Mouse (Mus musculus): ENCODE results near the gene Sgms1. TPM values are rescaled to one million over a fixed set of nuclear protein-coding genes. Genes with fewer than 3 reads are reported as not detected.

Gene Sgms1
- polyA plus RNA-seq, 1 experiment: 10.8 TPM

- H3K27me3 ChIP-seq (replicated peaks): no peaks in the 10 kb centered on the region
- no peaks in the 10 kb centered on the region for H3K9me3 ChIP-seq
- H3K4me3 ChIP-seq (replicated peaks): peak overlapping the region; percentile 81
- peaks cover 90% of the 10 kb centered on the region for H3K4me1 ChIP-seq
- no peak for TF ChIP-seq GATA1 (IDR thresholded peaks at IDR 0.05; ENCODE audit: borderline replicate concordance, low read length)
- no peak for TF ChIP-seq FLI1 (IDR thresholded peaks at IDR 0.05; ENCODE audit: low read length)
- peaks cover 19% of the 10 kb centered on the region for H3K36me3 ChIP-seq (replicated peaks; ENCODE audit: low read length)
Measured at GRCm38 (mm10) chr19:32304008-32304873, 85.3 kb downstream of the Sgms1 start.

GRCm38 (mm10) chr19:32302835-32303381, 86.6 kb downstream of the Sgms1 start:
- TF ChIP-seq FLI1 (IDR thresholded peaks at IDR 0.05; ENCODE audit: low read length) (no peak), GATA1 (IDR thresholded peaks at IDR 0.05; ENCODE audit: borderline replicate concordance, low read length) (no peak)
- Histone ChIP-seq H3K4me3 (replicated peaks) (peak overlapping the region; percentile 33), H3K36me3 (replicated peaks; ENCODE audit: low read length) (peaks cover 20% of the 10 kb centered on the region), H3K9me3 (no peaks in the 10 kb centered on the region), H3K27me3 (replicated peaks) (no peaks in the 10 kb centered on the region), H3K4me1 (peaks cover 88% of the 10 kb centered on the region)

GRCm38 (mm10) chr19:32301568-32301967, 87.9 kb downstream of the Sgms1 start:
- TF ChIP-seq GATA1 (IDR thresholded peaks at IDR 0.05; ENCODE audit: borderline replicate concordance, low read length) (no peak), FLI1 (IDR thresholded peaks at IDR 0.05; ENCODE audit: low read length) (no peak)
- peaks cover 20% of the 10 kb centered on the region for H3K36me3 ChIP-seq (replicated peaks; ENCODE audit: low read length)
- no peaks in the 10 kb centered on the region for H3K27me3 ChIP-seq (replicated peaks)

GRCm38 (mm10) chr19:32298221-32298620, 91.3 kb downstream of the Sgms1 start:
- no peak for TF ChIP-seq GATA1 (IDR thresholded peaks at IDR 0.05; ENCODE audit: borderline replicate concordance, low read length)
- TF ChIP-seq FLI1 (IDR thresholded peaks at IDR 0.05; ENCODE audit: low read length): no peak
- Histone ChIP-seq H3K4me3 (replicated peaks) (no peak overlapping the region), H3K27me3 (replicated peaks) (no peaks in the 10 kb centered on the region), H3K9me3 (no peaks in the 10 kb centered on the region), H3K36me3 (replicated peaks; ENCODE audit: low read length) (peaks cover 29% of the 10 kb centered on the region), H3K4me1 (peaks cover 88% of the 10 kb centered on the region)

More at GRCm38 (mm10) chr19:32301568-32301967, 87.9 kb downstream of the Sgms1 start:
- H3K9me3 ChIP-seq: no peaks in the 10 kb centered on the region
- no peak overlapping the region for H3K4me3 ChIP-seq (replicated peaks)
- peaks cover 95% of the 10 kb centered on the region for H3K4me1 ChIP-seq

GRCm38 (mm10) chr19:32296863-32297262, 92.7 kb downstream of the Sgms1 start:
- Histone ChIP-seq H3K4me3 (replicated peaks) (no peak overlapping the region), H3K4me1 (peaks cover 87% of the 10 kb centered on the region), H3K27me3 (replicated peaks) (no peaks in the 10 kb centered on the region), H3K36me3 (replicated peaks; ENCODE audit: low read length) (peaks cover 29% of the 10 kb centered on the region), H3K9me3 (no peaks in the 10 kb centered on the region)
- no peak for TF ChIP-seq FLI1 (IDR thresholded peaks at IDR 0.05; ENCODE audit: low read length)
- no peak for TF ChIP-seq GATA1 (IDR thresholded peaks at IDR 0.05; ENCODE audit: borderline replicate concordance, low read length)

GRCm38 (mm10) chr19:32295581-32295980, 93.9 kb downstream of the Sgms1 start:
- no peaks in the 10 kb centered on the region for H3K27me3 ChIP-seq (replicated peaks)
- no peaks in the 10 kb centered on the region for H3K9me3 ChIP-seq
- no peak overlapping the region for H3K4me3 ChIP-seq (replicated peaks)
- TF ChIP-seq FLI1 (IDR thresholded peaks at IDR 0.05; ENCODE audit: low read length): no peak
- no peak for TF ChIP-seq GATA1 (IDR thresholded peaks at IDR 0.05; ENCODE audit: borderline replicate concordance, low read length)
- peaks cover 29% of the 10 kb centered on the region for H3K36me3 ChIP-seq (replicated peaks; ENCODE audit: low read length)
- H3K4me1 ChIP-seq: peaks cover 81% of the 10 kb centered on the region

- H3K9me3 ChIP-seq: no peaks in the 10 kb centered on the region
- H3K4me1 ChIP-seq: peaks cover 80% of the 10 kb centered on the region
- peaks cover 36% of the 10 kb centered on the region for H3K36me3 ChIP-seq (replicated peaks; ENCODE audit: low read length)
- H3K4me3 ChIP-seq (replicated peaks): peak overlapping the region; percentile 88
- no peak for TF ChIP-seq FLI1 (IDR thresholded peaks at IDR 0.05; ENCODE audit: low read length)
- no peak for TF ChIP-seq GATA1 (IDR thresholded peaks at IDR 0.05; ENCODE audit: borderline replicate concordance, low read length)
- no peaks in the 10 kb centered on the region for H3K27me3 ChIP-seq (replicated peaks)
Measured at GRCm38 (mm10) chr19:32292782-32293776, 96.4 kb downstream of the Sgms1 start.

- Histone ChIP-seq H3K27me3 (replicated peaks) (no peaks in the 10 kb centered on the region), H3K4me1 (peaks cover 71% of the 10 kb centered on the region), H3K4me3 (replicated peaks) (peak overlapping the region; percentile 88), H3K36me3 (replicated peaks; ENCODE audit: low read length) (peaks cover 40% of the 10 kb centered on the region), H3K9me3 (no peaks in the 10 kb centered on the region)
- no peak for TF ChIP-seq FLI1 (IDR thresholded peaks at IDR 0.05; ENCODE audit: low read length)
- no peak for TF ChIP-seq GATA1 (IDR thresholded peaks at IDR 0.05; ENCODE audit: borderline replicate concordance, low read length)
Measured at GRCm38 (mm10) chr19:32292067-32292739, 97.3 kb downstream of the Sgms1 start.

- H3K27me3 ChIP-seq (replicated peaks): no peaks in the 10 kb centered on the region
- no peak for TF ChIP-seq FLI1 (IDR thresholded peaks at IDR 0.05; ENCODE audit: low read length)
- no peak for TF ChIP-seq GATA1 (IDR thresholded peaks at IDR 0.05; ENCODE audit: borderline replicate concordance, low read length)
- H3K4me1 ChIP-seq: peaks cover 61% of the 10 kb centered on the region
Measured at GRCm38 (mm10) chr19:32291130-32291529, 98.4 kb downstream of the Sgms1 start.

More at GRCm38 (mm10) chr19:32291130-32291529, 98.4 kb downstream of the Sgms1 start:
- peaks cover 34% of the 10 kb centered on the region for H3K36me3 ChIP-seq (replicated peaks; ENCODE audit: low read length)
- H3K4me3 ChIP-seq (replicated peaks): no peak overlapping the region
- no peaks in the 10 kb centered on the region for H3K9me3 ChIP-seq
